Mouse (Mus musculus): ENCODE data around the gene Bcl7b. TPM values are rescaled to one million over a fixed set of nuclear protein-coding genes. Genes with fewer than 3 reads are reported as not detected.

Gene Bcl7b
- polyA plus RNA-seq, 1 experiment = 28.4 TPM

DNA sequence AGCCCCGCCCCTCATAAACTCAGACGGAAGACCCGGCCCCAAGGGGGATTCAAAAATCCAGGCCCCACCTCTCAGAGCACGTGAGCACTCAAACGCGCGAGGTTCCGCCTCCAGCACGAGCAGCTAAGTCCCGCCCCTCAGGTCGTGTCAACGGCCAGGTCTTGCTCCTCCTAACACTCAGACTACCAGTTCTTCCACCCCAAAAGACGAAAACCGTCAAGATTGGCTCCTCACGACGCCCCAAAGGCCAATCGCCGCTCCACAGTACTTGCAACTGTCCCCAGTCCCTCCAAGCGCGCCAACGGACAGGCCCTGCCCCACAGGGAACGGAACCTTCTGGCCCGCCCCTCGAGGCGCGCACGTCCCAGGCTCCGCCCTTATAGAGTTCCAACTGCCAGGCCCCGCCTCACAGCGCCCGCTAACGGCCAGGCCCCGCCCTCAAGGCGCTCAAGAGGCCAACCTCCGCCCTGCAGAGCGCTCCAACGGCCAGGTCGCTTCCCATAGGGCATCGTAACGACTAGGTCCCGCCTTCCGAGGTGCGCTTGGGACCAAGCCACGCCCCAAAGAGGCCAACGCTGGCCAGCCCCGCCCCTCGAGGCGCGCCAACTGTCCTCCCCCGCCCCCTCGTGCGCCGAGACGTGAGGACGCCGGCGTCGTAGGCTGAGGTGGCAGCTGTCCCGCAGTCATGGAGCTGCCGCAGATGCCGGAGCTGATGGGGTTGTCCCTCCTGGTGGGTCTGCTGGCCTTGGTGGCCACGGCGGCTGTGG is 18.8 kb upstream of the Bcl7b start, which contains the start of gene Tbl2:
Gene Tbl2 (plus strand): TSS at position 605 of the 767 bp plus-strand sequence.
- no peaks in the 10 kb centered on the region for H3K27me3 ChIP-seq (ENCODE audit: control insufficient read depth, insufficient read depth, low read length)
- peak within 1 kb of the TSS; percentile 92 for H3K4me3 ChIP-seq (ENCODE audit: low read depth, low read length)
- TF ChIP-seq CTCF (IDR thresholded peaks at IDR 0.05; ENCODE audit: extremely low read depth, insufficient read length, insufficient replicate concordance, low read depth, low read length) (no peak), POLR2A (IDR thresholded peaks at IDR 0.05; ENCODE audit: low read depth, low read length) (peak; percentile 58)
- WGBS = under 1% methylated on average over 63 of the region's 63 CpGs
- peaks cover 2% of the 10 kb centered on the region; the same call in 1 of the 2 replicates for H3K4me1 ChIP-seq (ENCODE audit: control insufficient read depth, insufficient read depth, insufficient read length, low read length)
- peaks cover 8% of the 10 kb centered on the region for H3K36me3 ChIP-seq (ENCODE audit: control insufficient read depth, insufficient read depth, low read length)
- peak within 1 kb of the TSS; percentile 95 for H3K27ac ChIP-seq (ENCODE audit: insufficient read depth, low read depth, low read length)

DNA sequence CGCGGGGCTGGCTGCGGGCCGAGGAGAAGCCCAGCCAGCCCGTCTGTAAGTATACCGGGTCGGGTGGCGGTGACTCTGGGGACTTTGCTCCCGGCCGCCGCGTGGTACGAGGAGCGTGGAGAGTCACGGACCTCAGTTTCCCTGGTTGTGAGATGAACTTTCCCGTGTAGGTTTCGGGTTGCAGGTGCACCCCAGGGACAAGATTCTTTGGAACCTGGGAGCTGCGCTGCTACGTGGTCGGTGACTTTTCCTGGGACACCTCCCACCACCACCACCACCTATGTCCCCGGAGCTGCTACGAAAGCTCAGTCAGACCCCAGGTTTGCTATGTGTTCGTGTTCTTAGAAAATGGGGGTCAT is 18.3 kb upstream of the Bcl7b start:
- H3K27ac ChIP-seq (ENCODE audit: insufficient read depth, low read depth, low read length) = peak overlapping the region; percentile 44; the same call in 1 of the 2 replicates

DNA sequence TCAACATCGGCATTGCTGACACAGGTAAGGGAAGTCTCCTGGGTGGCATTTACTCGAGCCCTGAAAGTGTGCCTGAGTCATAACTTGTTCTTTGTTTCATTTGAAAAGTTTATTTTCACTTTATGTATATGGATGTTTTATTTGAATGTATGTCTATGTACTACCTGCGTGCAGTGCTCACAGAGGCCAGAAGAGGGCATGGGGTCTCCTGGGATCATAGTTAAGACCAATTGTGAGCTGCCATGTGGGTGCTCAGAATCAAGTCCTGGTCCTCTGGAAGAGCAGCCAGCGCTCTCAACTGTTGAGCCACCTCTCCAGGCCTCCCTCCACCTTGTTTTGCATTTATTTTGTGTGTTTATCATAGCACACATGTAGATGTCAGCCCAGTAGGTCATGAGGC is 11.6 kb upstream of the Bcl7b start:
- H3K27ac ChIP-seq (ENCODE audit: insufficient read depth, low read depth, low read length) = no peak overlapping the region
- 98% methylated on average over 4 of the region's 4 CpGs for WGBS
- no peaks in the 10 kb centered on the region for H3K27me3 ChIP-seq (ENCODE audit: control insufficient read depth, insufficient read depth, low read length)
- H3K36me3 ChIP-seq (ENCODE audit: control insufficient read depth, insufficient read depth, low read length) = peaks cover 64% of the 10 kb centered on the region
- H3K4me1 ChIP-seq (ENCODE audit: control insufficient read depth, insufficient read depth, insufficient read length, low read length) = no peaks in the 10 kb centered on the region
- no peak overlapping the region for H3K4me3 ChIP-seq (ENCODE audit: low read depth, low read length)
- no peak for TF ChIP-seq POLR2A (IDR thresholded peaks at IDR 0.05; ENCODE audit: low read depth, low read length)
- no peak for TF ChIP-seq CTCF (IDR thresholded peaks at IDR 0.05; ENCODE audit: extremely low read depth, insufficient read length, insufficient replicate concordance, low read depth, low read length)

More for the DNA sequence above, 18.3 kb upstream of the Bcl7b start:
- Histone ChIP-seq H3K36me3 (ENCODE audit: control insufficient read depth, insufficient read depth, low read length) (peaks cover 12% of the 10 kb centered on the region), H3K4me1 (ENCODE audit: control insufficient read depth, insufficient read depth, insufficient read length, low read length) (peaks cover 2% of the 10 kb centered on the region; the same call in 1 of the 2 replicates), H3K27me3 (ENCODE audit: control insufficient read depth, insufficient read depth, low read length) (no peaks in the 10 kb centered on the region), H3K4me3 (ENCODE audit: low read depth, low read length) (peak overlapping the region; percentile 92)
- no peak for TF ChIP-seq CTCF (IDR thresholded peaks at IDR 0.05; ENCODE audit: extremely low read depth, insufficient read length, insufficient replicate concordance, low read depth, low read length)
- no peak for TF ChIP-seq POLR2A (IDR thresholded peaks at IDR 0.05; ENCODE audit: low read depth, low read length)
- WGBS = under 1% methylated on average over 23 of the region's 23 CpGs

DNA sequence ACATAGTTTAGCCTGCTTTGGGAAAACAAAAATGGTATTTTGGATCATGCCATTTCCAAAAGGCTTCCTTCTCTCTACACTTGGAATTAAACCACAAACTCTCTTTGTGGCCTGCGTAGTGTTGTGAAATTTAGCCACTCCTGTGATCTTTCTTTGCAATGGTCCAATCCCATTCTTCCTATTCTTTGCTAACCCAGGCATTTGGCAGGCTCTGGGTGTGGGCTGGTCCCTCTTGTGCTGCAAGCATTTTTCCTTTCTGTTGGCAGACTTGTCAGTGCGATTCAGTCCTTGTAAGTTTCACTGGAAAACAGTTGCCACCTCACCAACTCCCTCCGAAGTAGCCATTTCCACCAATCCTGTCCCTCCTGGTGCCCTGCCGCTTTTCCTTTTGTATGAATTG is 6.9 kb upstream of the Bcl7b start:
- Histone ChIP-seq H3K4me3 (ENCODE audit: low read depth, low read length) (no peak overlapping the region), H3K27me3 (ENCODE audit: control insufficient read depth, insufficient read depth, low read length) (no peaks in the 10 kb centered on the region), H3K27ac (ENCODE audit: insufficient read depth, low read depth, low read length) (no peak overlapping the region), H3K4me1 (ENCODE audit: control insufficient read depth, insufficient read depth, insufficient read length, low read length) (no peaks in the 10 kb centered on the region), H3K36me3 (ENCODE audit: control insufficient read depth, insufficient read depth, low read length) (peaks cover 46% of the 10 kb centered on the region)
- 91% methylated on average over 4 of the region's 4 CpGs for WGBS
- TF ChIP-seq POLR2A (IDR thresholded peaks at IDR 0.05; ENCODE audit: low read depth, low read length) = no peak
- no peak for TF ChIP-seq CTCF (IDR thresholded peaks at IDR 0.05; ENCODE audit: extremely low read depth, insufficient read length, insufficient replicate concordance, low read depth, low read length)

DNA sequence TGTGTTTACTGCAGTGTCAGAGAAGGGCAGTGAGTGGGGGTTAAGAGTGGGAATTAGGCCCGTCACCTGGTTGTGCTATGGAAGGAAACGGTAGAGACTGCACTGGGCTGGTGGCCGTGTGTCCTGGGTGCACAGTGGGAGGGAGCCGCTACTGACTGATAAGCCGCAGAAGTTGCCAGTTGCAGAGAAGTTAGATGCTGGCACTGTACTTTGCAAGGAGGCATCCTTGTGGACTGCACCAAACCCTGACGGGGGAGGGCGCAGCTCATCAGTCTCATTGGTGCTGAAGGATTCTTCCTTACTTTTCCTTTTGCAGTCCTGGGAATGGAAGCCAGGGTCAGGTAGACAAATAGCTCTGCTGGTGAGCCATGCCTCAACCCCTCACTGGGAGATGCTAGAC is 6.4 kb upstream of the Bcl7b start:
- TF ChIP-seq POLR2A (IDR thresholded peaks at IDR 0.05; ENCODE audit: low read depth, low read length) (no peak), CTCF (IDR thresholded peaks at IDR 0.05; ENCODE audit: extremely low read depth, insufficient read length, insufficient replicate concordance, low read depth, low read length) (no peak)
- 85% methylated on average over 7 of the region's 7 CpGs for WGBS
- H3K27me3 ChIP-seq (ENCODE audit: control insufficient read depth, insufficient read depth, low read length) = no peaks in the 10 kb centered on the region

DNA sequence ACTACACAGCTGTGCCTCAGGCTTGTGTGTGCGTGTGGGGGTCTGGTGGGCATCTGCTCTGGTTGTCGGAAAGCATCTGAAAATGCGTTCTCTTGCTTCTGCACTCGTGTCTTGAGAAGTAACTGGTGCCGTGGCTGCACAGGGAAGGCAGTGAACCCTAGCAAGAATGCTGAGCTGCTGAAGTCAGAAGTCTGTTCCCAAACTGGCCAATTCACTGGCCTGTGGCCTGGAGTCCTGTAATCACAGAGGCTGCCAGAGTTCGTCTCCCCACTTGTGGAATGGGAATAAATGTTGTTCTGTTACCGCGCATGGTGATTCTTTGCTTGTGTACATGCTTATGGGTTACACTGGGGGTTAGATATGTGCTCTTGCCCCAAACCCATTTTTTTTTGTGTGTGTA is 5.7 kb upstream of the Bcl7b start:
- Histone ChIP-seq H3K4me3 (ENCODE audit: low read depth, low read length) (no peak overlapping the region), H3K4me1 (ENCODE audit: control insufficient read depth, insufficient read depth, insufficient read length, low read length) (no peaks in the 10 kb centered on the region), H3K27ac (ENCODE audit: insufficient read depth, low read depth, low read length) (no peak overlapping the region), H3K27me3 (ENCODE audit: control insufficient read depth, insufficient read depth, low read length) (no peaks in the 10 kb centered on the region), H3K36me3 (ENCODE audit: control insufficient read depth, insufficient read depth, low read length) (peaks cover 39% of the 10 kb centered on the region)
- 95% methylated on average over 8 of the region's 8 CpGs for WGBS
- TF ChIP-seq POLR2A (IDR thresholded peaks at IDR 0.05; ENCODE audit: low read depth, low read length) = no peak
- TF ChIP-seq CTCF (IDR thresholded peaks at IDR 0.05; ENCODE audit: extremely low read depth, insufficient read length, insufficient replicate concordance, low read depth, low read length) = no peak

More for the DNA sequence above, 6.4 kb upstream of the Bcl7b start:
- Histone ChIP-seq H3K4me1 (ENCODE audit: control insufficient read depth, insufficient read depth, insufficient read length, low read length) (no peaks in the 10 kb centered on the region), H3K36me3 (ENCODE audit: control insufficient read depth, insufficient read depth, low read length) (peaks cover 43% of the 10 kb centered on the region), H3K27ac (ENCODE audit: insufficient read depth, low read depth, low read length) (no peak overlapping the region), H3K4me3 (ENCODE audit: low read depth, low read length) (no peak overlapping the region)

DNA sequence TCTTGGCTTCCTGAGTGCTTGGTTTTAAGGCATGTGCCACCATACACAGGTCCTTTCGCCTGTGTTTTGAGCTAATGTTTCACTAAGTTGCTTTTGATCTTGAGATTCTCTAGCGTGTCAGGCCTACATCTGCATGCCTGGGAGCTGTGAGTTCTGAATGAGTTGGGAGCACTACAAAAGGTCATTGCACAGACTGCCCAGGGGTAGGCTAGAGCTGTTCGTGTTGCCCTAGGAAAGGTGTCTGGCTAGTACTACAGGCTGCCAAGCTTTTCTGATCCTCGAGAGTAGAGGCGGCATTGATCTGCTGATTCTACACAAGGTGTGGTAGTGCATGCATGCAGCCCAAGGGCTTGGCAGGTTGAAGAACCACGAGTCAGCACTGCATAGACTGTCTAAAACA is 5.3 kb upstream of the Bcl7b start:
- no peak overlapping the region for H3K27ac ChIP-seq (ENCODE audit: insufficient read depth, low read depth, low read length)
- H3K27me3 ChIP-seq (ENCODE audit: control insufficient read depth, insufficient read depth, low read length) = no peaks in the 10 kb centered on the region
- H3K4me3 ChIP-seq (ENCODE audit: low read depth, low read length) = no peak overlapping the region
- WGBS = 71% methylated on average over 6 of the region's 6 CpGs
- no peak for TF ChIP-seq POLR2A (IDR thresholded peaks at IDR 0.05; ENCODE audit: low read depth, low read length)
- no peak for TF ChIP-seq CTCF (IDR thresholded peaks at IDR 0.05; ENCODE audit: extremely low read depth, insufficient read length, insufficient replicate concordance, low read depth, low read length)
- H3K4me1 ChIP-seq (ENCODE audit: control insufficient read depth, insufficient read depth, insufficient read length, low read length) = no peaks in the 10 kb centered on the region
- peaks cover 36% of the 10 kb centered on the region for H3K36me3 ChIP-seq (ENCODE audit: control insufficient read depth, insufficient read depth, low read length)
